Mouse (Mus musculus) mature B cell (primary cell): ENCODE results near the gene Pced1b.

Experiments used
- in situ Hi-C: fragments of 300-500 bp; cut with MboI; formaldehyde crosslinking; loops from 2 replicates; pipeline ENCODE4 v1.14.3; 2019

The Pced1b gene

GRCm38 (mm10) chr15:97286731-97287130 lies 39.8 kb downstream of the Pced1b start:
- in situ Hi-C loops: no loop called here

DNA sequence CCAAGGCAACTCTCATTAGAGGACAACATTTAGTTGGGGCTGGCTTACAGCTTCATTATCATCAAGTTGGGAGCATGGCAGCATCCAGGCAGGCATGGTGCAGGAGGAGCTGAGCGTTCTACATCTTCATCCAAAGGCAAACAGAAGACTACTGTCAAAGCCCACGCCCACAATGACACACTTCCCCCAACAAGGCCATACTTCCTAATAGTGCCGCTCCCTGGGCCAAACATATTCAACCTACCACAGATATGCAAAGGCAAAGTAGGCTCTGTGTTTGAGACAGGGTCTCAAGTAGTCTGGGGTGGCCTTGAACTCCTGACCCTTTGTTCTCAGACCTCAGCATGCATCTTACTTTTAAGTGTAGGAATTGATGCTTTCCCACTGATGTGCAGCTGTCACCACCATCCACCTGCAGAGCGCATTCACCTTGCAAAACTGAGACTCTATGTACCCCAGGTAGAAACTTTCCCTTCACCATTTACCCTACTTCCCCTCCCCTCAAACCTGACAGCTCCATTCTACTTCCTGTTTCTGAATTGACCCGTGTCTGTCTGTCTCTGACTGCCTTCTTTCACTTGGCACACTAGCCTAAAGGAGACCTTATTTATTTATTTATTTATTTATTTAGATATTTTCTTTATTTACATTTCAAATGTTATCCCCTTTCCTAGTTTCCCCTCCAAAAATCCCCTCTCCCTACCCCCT lies 40.7 kb downstream of the Pced1b start:
- in situ Hi-C loops: no loop called here

DNA sequence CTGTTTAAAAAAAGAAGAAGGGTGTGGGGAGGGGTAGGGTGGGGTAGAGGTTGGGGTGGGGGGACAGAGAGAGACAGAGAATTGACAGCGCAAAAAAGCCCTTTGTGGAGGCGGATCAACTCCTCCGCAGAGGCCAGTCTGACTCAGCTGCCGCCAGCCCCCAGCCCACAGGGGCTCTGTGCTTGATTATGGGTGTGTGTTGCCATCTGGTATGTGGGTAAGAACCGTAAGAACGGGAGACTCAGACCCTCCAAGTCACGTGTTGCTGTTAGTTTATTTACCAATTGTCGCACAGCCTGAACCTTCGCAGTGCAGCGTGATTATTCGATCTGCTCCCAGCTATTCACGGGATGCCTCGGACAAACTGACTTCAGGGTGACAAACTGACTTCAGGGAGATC lies 41.8 kb downstream of the Pced1b start:
- in situ Hi-C loops: no loop called here

DNA sequence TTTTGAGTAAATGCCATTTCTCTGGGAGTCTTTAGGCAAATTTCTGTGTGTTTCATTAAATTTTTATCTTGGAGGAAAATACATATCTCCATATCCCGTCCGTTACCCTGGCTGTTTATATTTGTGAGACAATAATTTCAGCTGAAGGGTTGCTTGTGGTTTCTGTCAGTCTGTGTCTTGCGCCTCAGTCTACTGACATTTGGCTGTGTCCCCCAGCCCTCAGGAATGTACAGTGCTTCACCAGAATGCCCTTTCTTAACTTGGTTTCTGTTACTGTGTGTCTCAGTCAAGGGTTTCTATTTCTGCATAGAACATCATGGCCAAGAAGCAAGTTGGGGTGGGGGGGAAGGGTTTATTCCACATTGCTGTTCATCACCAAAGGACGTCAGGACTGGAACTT lies 42.3 kb downstream of the Pced1b start:
- in situ Hi-C loops: no loop called here

GRCm38 (mm10) chr15:97290351-97290750 lies 43.4 kb downstream of the Pced1b start:
- in situ Hi-C loops: no loop called here

- in situ Hi-C loops: no loop called here
Measured at GRCm38 (mm10) chr15:97291291-97292050, 44.6 kb downstream of the Pced1b start.

GRCm38 (mm10) chr15:97307935-97308334 lies 61.0 kb downstream of the Pced1b start:
- in situ Hi-C loops: no loop called here

GRCm38 (mm10) chr15:97309533-97309932 lies 62.6 kb downstream of the Pced1b start:
- in situ Hi-C loops: no loop called here

GRCm38 (mm10) chr15:97310251-97310650 lies 63.3 kb downstream of the Pced1b start:
- in situ Hi-C loops: no loop called here

DNA sequence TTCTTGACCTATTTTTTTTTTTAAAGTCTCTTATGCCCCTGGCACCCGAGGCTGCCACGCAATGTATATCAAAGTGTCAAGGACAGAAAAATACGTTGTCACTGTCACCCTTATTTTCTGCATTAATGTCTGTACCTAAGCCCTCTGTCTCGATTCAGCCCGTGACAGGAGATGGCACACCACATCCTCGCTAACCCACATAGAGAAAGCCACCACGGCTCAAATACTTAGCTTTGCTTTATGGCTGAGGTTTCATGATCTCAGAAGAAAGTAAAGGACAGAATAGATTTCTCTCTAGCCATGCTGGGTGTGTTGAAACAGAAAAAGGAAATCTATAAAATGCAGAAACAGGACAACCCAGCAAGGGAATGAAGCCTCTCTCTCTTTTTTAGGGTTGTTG lies 64.3 kb downstream of the Pced1b start:
- in situ Hi-C loops: no loop called here

- in situ Hi-C loops: no loop called here
Measured at GRCm38 (mm10) chr15:97311937-97312336, 65.0 kb downstream of the Pced1b start.

GRCm38 (mm10) chr15:97314720-97315421 lies 68.0 kb downstream of the Pced1b start:
- in situ Hi-C loops: no loop called here

DNA sequence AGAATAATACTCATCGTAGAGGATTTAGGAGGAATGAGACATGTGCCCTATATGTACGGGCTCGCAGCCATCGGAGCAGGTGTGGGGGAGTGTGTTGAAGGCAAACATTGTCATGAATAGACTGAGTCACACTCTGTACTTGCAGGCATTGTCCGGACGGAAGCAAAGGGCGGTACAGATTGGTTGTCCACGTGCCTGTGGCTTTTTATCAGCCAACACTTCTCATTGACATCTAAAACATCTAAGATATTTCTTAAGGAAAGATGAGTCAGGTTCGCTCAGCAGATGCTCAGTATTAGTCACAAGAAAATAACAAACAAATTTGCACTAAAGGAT lies 68.5 kb downstream of the Pced1b start:
- in situ Hi-C loops: no loop called here

GRCm38 (mm10) chr15:97318365-97319001 lies 71.6 kb downstream of the Pced1b start:
- in situ Hi-C loops: no loop called here

GRCm38 (mm10) chr15:97322821-97323220 lies 75.9 kb downstream of the Pced1b start:
- in situ Hi-C loops: no loop called here

- in situ Hi-C loops: no loop called here
Measured at GRCm38 (mm10) chr15:97323466-97323865, 76.6 kb downstream of the Pced1b start.

- in situ Hi-C loops: no loop called here
Measured at GRCm38 (mm10) chr15:97324311-97324710, 77.4 kb downstream of the Pced1b start.

- in situ Hi-C loops: no loop called here
Measured at GRCm38 (mm10) chr15:97327500-97328081, 80.7 kb downstream of the Pced1b start.

DNA sequence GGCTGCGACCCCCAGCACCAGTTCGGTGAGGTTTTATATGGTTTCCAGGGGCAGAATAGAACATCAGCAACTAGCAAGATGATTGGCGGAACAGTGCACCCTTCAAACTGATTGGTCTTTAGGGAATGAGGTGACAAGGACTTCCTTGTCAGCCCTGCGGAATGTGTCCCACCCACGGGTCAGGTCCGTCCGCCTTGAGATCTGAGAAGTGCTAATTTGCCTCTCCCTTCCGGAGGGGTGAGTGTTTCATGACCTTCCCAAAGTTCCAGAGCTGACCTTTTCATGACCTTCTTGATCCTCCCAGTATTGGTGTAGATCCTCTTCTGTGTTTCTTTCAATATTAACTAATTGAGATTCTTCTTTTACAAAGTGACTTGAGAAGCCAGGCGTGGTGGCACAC lies 85.7 kb downstream of the Pced1b start:
- in situ Hi-C loops: no loop called here

DNA sequence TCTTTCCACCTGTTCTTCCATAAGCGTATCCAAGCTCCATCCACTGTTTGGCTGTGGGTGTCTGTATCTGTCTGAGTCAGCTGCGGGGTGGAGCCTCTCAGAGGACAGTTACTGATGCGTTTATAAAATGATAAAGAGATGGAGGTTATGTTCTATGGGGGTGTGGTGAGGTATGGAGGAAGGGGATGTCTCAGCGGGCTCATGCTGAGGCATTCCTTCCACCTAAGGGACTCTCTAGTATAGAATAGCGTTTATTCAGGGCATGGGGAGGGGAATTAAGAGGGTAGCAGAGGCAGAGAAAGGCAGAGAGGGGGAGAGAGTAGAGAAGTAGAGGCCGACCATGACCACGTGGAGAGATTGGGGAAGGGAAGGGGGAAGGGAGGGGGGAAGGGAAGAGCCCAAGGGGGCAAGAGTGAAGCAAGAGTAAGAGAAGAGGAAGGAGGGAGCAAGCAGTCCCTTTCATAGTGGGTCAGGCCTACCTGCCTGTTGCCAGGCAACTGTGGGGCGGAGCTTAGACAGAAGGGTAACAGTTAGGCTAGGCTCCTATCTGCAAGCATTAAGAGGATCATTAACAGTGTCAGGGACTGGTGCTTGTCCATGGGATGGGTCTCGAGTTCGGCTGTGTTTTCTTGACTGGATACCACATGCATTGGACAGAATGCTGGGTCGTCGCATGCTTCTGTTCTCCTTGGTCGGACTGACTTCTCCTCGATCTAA lies 90.9 kb downstream of the Pced1b start:
- in situ Hi-C loops: no loop called here

DNA sequence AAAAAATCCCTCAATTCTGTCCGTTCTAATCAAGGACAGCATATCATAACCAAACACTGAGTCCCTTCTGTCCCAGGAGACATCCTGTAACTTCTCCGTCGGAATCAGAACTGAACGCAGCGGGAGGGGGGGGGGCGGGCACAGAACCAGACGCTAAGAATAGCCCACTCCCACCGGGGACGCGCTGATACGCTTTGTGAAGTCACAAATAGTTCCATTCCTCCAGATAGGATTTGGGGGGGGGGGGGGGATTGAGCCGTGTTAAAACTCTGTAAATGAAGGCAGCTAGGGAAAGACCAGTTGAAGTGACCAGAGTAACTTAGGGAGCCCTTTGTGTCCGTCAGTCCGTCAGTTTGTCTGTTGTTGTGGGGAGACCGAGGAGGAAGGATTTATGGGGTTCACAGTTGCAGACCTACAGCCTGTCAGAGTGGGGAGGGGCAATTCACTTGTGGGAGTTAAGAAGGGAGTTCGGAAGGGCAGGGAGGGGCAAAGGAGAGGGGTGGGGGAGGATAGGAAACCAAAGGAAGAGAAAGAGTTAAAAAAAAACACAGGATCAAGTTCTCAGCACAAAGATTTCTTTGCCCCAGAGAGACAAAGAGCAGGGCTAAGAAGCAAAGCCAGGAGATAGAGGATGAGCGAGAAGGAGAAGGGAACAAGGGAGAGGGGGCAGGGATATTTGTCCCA lies 91.6 kb downstream of the Pced1b start:
- in situ Hi-C loops: no loop called here
